In genomic region chr9:69718431-69718830, GRCm38 (mm10) we compare ENCODE assay signal across 23 mouse cellular contexts. TPM values are rescaled to one million over a fixed set of nuclear protein-coding genes. Genes with fewer than 3 reads are reported as not detected.
"Had no signal": no experiment of that assay in that cellular context is flagged by ENCODE, and none has a peak within 500 bp of the region (broad histone marks: within the 10 kb centered on the region; RNA-seq: fewer than 3 reads in every experiment).

No protein-coding gene starts in this region.

- H3K27me3 ChIP-seq: lung, embryonic 15.5 days; megakaryocyte, embryonic 14.5 days; midbrain, embryonic 15.5 days; neural tube, embryonic 12.5 days; stomach, embryonic 15.5 days had no signal

- ATAC-seq: lung, postnatal 0 days; midbrain, embryonic 13.5 days; midbrain, embryonic 15.5 days had no signal

- H3K9ac ChIP-seq: lung, embryonic 15.5 days; midbrain, embryonic 13.5 days; midbrain, embryonic 15.5 days; neural tube, embryonic 12.5 days; stomach, embryonic 15.5 days had no signal

- H3K4me2 ChIP-seq: lung, embryonic 15.5 days; midbrain, embryonic 13.5 days; midbrain, embryonic 15.5 days; neural tube, embryonic 12.5 days; stomach, embryonic 15.5 days had no signal

- H3K9me3 ChIP-seq: lung, embryonic 15.5 days; megakaryocyte, embryonic 14.5 days; midbrain, embryonic 13.5 days; midbrain, embryonic 15.5 days; neural tube, embryonic 12.5 days; stomach, embryonic 15.5 days had no signal

- H3K27ac ChIP-seq: lung, embryonic 15.5 days; macrophage; midbrain, embryonic 13.5 days; midbrain, embryonic 15.5 days; neural tube, embryonic 12.5 days; stomach, embryonic 15.5 days; stomach, postnatal 0 days had no signal

- DNase-seq: lung, adult 2 months; lung, postnatal 14 days; lung, postnatal 36 days; right cerebral cortex, postnatal 14 days; thymus, adult 2 months; thymus, postnatal 25 days; thymus, postnatal 4 days had no signal

- H3K4me3 ChIP-seq: lung, embryonic 15.5 days; megakaryocyte, embryonic 14.5 days; midbrain, embryonic 13.5 days; midbrain, embryonic 15.5 days; neural tube, embryonic 12.5 days; stomach, embryonic 15.5 days had no signal

- H3K36me3 ChIP-seq: lung, embryonic 15.5 days; midbrain, embryonic 13.5 days; midbrain, embryonic 15.5 days; neural tube, embryonic 12.5 days; stomach, embryonic 15.5 days had no signal

RNA-seq across cellular contexts. Expression of gene Foxb1, which starts 42.3 kb away (rescaled TPM):
- total RNA-seq: megakaryocyte progenitor cell, adult 5-6 weeks; monocyte, adult 5-6 weeks; neutrophil, adult 5-6 weeks had no signal
- polyA plus RNA-seq: liver, embryonic 16.5 days; lung, adult 2 months; lung, embryonic 15.5 days; lung, postnatal 0 days; macrophage; spleen, adult 2 months; stomach, postnatal 0 days; testis, adult 2 months; urinary bladder, adult 2 months had no signal
